Mouse (Mus musculus): ENCODE measurements around the gene Macrod2. TPM values are rescaled to one million over a fixed set of nuclear protein-coding genes. Genes with fewer than 3 reads are reported as not detected.
A peak's percentile ranks its signal among the peaks of the same experiment; 100 is the strongest.

Macrod2 gene
- polyA plus RNA-seq, 1 experiment from 2014 or later, result 35.0 TPM

- Histone ChIP-seq H3K9me3 (no peaks in the 10 kb centered on the region), H3K27me3 (no peaks in the 10 kb centered on the region), H3K36me3 (no peaks in the 10 kb centered on the region), H3K4me2 (no peak overlapping the region), H3K4me1 (no peaks in the 10 kb centered on the region), H3K4me3 (no peak overlapping the region), H3K27ac (no peak overlapping the region), H3K9ac (no peak overlapping the region)
- peak; percentile 71; the same call in 1 of the 2 replicates for ATAC-seq (ENCODE audit: borderline replicate concordance, extremely low read depth, low FRiP score, low TSS enrichment)
- WGBS, result 55% methylated on average over 3 of the region's 3 CpGs
Observed at GRCm38 (mm10) chr2:141715061-141715460, 1320.0 kb downstream of the Macrod2 start.

GRCm38 (mm10) chr2:141722531-141722930 lies 1327.4 kb downstream of the Macrod2 start:
- Histone ChIP-seq H3K9ac (no peak overlapping the region), H3K9me3 (no peaks in the 10 kb centered on the region), H3K4me2 (no peak overlapping the region), H3K36me3 (no peaks in the 10 kb centered on the region), H3K27me3 (no peaks in the 10 kb centered on the region), H3K4me3 (no peak overlapping the region), H3K4me1 (no peaks in the 10 kb centered on the region), H3K27ac (no peak overlapping the region)
- WGBS, result 76% methylated on average over 3 of the region's 3 CpGs
- ATAC-seq (ENCODE audit: borderline replicate concordance, extremely low read depth, low FRiP score, low TSS enrichment), result no peak

- Histone ChIP-seq H3K27ac (no peak overlapping the region), H3K27me3 (no peaks in the 10 kb centered on the region), H3K4me2 (no peak overlapping the region), H3K9me3 (no peaks in the 10 kb centered on the region), H3K4me1 (no peaks in the 10 kb centered on the region), H3K4me3 (no peak overlapping the region), H3K9ac (no peak overlapping the region), H3K36me3 (no peaks in the 10 kb centered on the region)
- 64% methylated on average over 4 of the region's 4 CpGs for WGBS
- ATAC-seq (ENCODE audit: borderline replicate concordance, extremely low read depth, low FRiP score, low TSS enrichment), result no peak
Observed at GRCm38 (mm10) chr2:141728998-141729397, 1333.9 kb downstream of the Macrod2 start.

GRCm38 (mm10) chr2:141736685-141737456 lies 1341.8 kb downstream of the Macrod2 start:
- ATAC-seq (ENCODE audit: borderline replicate concordance, extremely low read depth, low FRiP score, low TSS enrichment), result no peak
- Histone ChIP-seq H3K27me3 (no peaks in the 10 kb centered on the region), H3K9me3 (no peaks in the 10 kb centered on the region), H3K27ac (no peak overlapping the region), H3K4me1 (no peaks in the 10 kb centered on the region), H3K9ac (no peak overlapping the region), H3K4me2 (no peak overlapping the region), H3K36me3 (no peaks in the 10 kb centered on the region), H3K4me3 (no peak overlapping the region)
- 81% methylated on average over 5 of the region's 5 CpGs for WGBS

- ATAC-seq (ENCODE audit: borderline replicate concordance, extremely low read depth, low FRiP score, low TSS enrichment), result no peak
- Histone ChIP-seq H3K4me3 (no peak overlapping the region), H3K27ac (no peak overlapping the region), H3K27me3 (no peaks in the 10 kb centered on the region), H3K9me3 (no peaks in the 10 kb centered on the region), H3K9ac (no peak overlapping the region), H3K4me1 (no peaks in the 10 kb centered on the region), H3K36me3 (no peaks in the 10 kb centered on the region), H3K4me2 (no peak overlapping the region)
- 44% methylated on average over 1 of the region's 1 CpGs for WGBS
Observed at GRCm38 (mm10) chr2:141738702-141739101, 1343.6 kb downstream of the Macrod2 start.

- no peak overlapping the region for H3K9ac ChIP-seq
- H3K4me3 ChIP-seq, result no peak overlapping the region
- H3K4me1 ChIP-seq, result no peaks in the 10 kb centered on the region
- H3K27me3 ChIP-seq, result no peaks in the 10 kb centered on the region
- no peak overlapping the region for H3K27ac ChIP-seq
- WGBS, result 78% methylated on average over 5 of the region's 5 CpGs
- no peak for ATAC-seq (ENCODE audit: borderline replicate concordance, extremely low read depth, low FRiP score, low TSS enrichment)
- no peaks in the 10 kb centered on the region for H3K36me3 ChIP-seq
- H3K4me2 ChIP-seq, result no peak overlapping the region
- no peaks in the 10 kb centered on the region for H3K9me3 ChIP-seq
Observed at GRCm38 (mm10) chr2:141740318-141740717, 1345.2 kb downstream of the Macrod2 start.

GRCm38 (mm10) chr2:141800236-141800635 lies 1405.1 kb downstream of the Macrod2 start:
- WGBS, result 72% methylated on average over 4 of the region's 4 CpGs
- no peaks in the 10 kb centered on the region for H3K9me3 ChIP-seq

GRCm38 (mm10) chr2:141800909-141801308 lies 1405.8 kb downstream of the Macrod2 start:
- Histone ChIP-seq H3K4me2 (no peak overlapping the region), H3K27me3 (no peaks in the 10 kb centered on the region), H3K4me1 (no peaks in the 10 kb centered on the region), H3K27ac (no peak overlapping the region), H3K9ac (no peak overlapping the region), H3K36me3 (no peaks in the 10 kb centered on the region), H3K4me3 (no peak overlapping the region), H3K9me3 (no peaks in the 10 kb centered on the region)
- no peak for ATAC-seq (ENCODE audit: borderline replicate concordance, extremely low read depth, low FRiP score, low TSS enrichment)
- WGBS, result 84% methylated on average over 2 of the region's 2 CpGs

More at GRCm38 (mm10) chr2:141800236-141800635, 1405.1 kb downstream of the Macrod2 start:
- no peaks in the 10 kb centered on the region for H3K27me3 ChIP-seq
- ATAC-seq (ENCODE audit: borderline replicate concordance, extremely low read depth, low FRiP score, low TSS enrichment), result no peak
- no peaks in the 10 kb centered on the region for H3K4me1 ChIP-seq
- H3K4me3 ChIP-seq, result no peak overlapping the region
- H3K4me2 ChIP-seq, result no peak overlapping the region
- H3K27ac ChIP-seq, result no peak overlapping the region
- H3K9ac ChIP-seq, result no peak overlapping the region
- no peaks in the 10 kb centered on the region for H3K36me3 ChIP-seq

- no peak overlapping the region for H3K27ac ChIP-seq
- no peak overlapping the region for H3K4me2 ChIP-seq
- WGBS, result 86% methylated on average over 4 of the region's 4 CpGs
- H3K4me1 ChIP-seq, result no peaks in the 10 kb centered on the region
- H3K27me3 ChIP-seq, result no peaks in the 10 kb centered on the region
- no peak overlapping the region for H3K9ac ChIP-seq
- no peak overlapping the region for H3K4me3 ChIP-seq
- H3K9me3 ChIP-seq, result no peaks in the 10 kb centered on the region
- no peak for ATAC-seq (ENCODE audit: borderline replicate concordance, extremely low read depth, low FRiP score, low TSS enrichment)
- H3K36me3 ChIP-seq, result no peaks in the 10 kb centered on the region
Observed at GRCm38 (mm10) chr2:141816266-141816665, 1421.2 kb downstream of the Macrod2 start.

GRCm38 (mm10) chr2:141817546-141818180 lies 1422.6 kb downstream of the Macrod2 start:
- no peak overlapping the region for H3K27ac ChIP-seq
- no peaks in the 10 kb centered on the region for H3K36me3 ChIP-seq
- H3K4me2 ChIP-seq, result no peak overlapping the region
- 70% methylated on average over 4 of the region's 4 CpGs for WGBS
- no peak overlapping the region for H3K9ac ChIP-seq
- H3K9me3 ChIP-seq, result no peaks in the 10 kb centered on the region
- no peaks in the 10 kb centered on the region for H3K27me3 ChIP-seq
- ATAC-seq (ENCODE audit: borderline replicate concordance, extremely low read depth, low FRiP score, low TSS enrichment), result no peak
- no peaks in the 10 kb centered on the region for H3K4me1 ChIP-seq
- H3K4me3 ChIP-seq, result no peak overlapping the region

GRCm38 (mm10) chr2:141820795-141821194 lies 1425.7 kb downstream of the Macrod2 start:
- no peaks in the 10 kb centered on the region for H3K9me3 ChIP-seq
- H3K27ac ChIP-seq, result no peak overlapping the region
- H3K4me1 ChIP-seq, result no peaks in the 10 kb centered on the region
- H3K4me3 ChIP-seq, result no peak overlapping the region
- no peak overlapping the region for H3K4me2 ChIP-seq
- no peak for ATAC-seq (ENCODE audit: borderline replicate concordance, extremely low read depth, low FRiP score, low TSS enrichment)
- H3K27me3 ChIP-seq, result no peaks in the 10 kb centered on the region
- H3K9ac ChIP-seq, result no peak overlapping the region
- no peaks in the 10 kb centered on the region for H3K36me3 ChIP-seq

- Histone ChIP-seq H3K9me3 (no peaks in the 10 kb centered on the region), H3K27me3 (no peaks in the 10 kb centered on the region), H3K4me3 (no peak overlapping the region), H3K9ac (no peak overlapping the region), H3K4me2 (no peak overlapping the region), H3K4me1 (no peaks in the 10 kb centered on the region), H3K36me3 (no peaks in the 10 kb centered on the region), H3K27ac (no peak overlapping the region)
- 40% methylated on average over 8 of the region's 8 CpGs for WGBS
- no peak for ATAC-seq (ENCODE audit: borderline replicate concordance, extremely low read depth, low FRiP score, low TSS enrichment)
Observed at GRCm38 (mm10) chr2:141825606-141826495, 1430.7 kb downstream of the Macrod2 start.
